Mouse (Mus musculus): ENCODE measurements at regions not wholly inside any gene's neighbourhood (a gene's known extent, or its start where the extent isn't known, plus 50 kb on each side); places are given as distances from the start of the nearest gene placed in this dataset.
"Not testable (repeated sequence)": the region's sequence is repeated elsewhere in the genome, so short reads cannot be mapped to it uniquely, and the experiment has no call there.

DNA sequence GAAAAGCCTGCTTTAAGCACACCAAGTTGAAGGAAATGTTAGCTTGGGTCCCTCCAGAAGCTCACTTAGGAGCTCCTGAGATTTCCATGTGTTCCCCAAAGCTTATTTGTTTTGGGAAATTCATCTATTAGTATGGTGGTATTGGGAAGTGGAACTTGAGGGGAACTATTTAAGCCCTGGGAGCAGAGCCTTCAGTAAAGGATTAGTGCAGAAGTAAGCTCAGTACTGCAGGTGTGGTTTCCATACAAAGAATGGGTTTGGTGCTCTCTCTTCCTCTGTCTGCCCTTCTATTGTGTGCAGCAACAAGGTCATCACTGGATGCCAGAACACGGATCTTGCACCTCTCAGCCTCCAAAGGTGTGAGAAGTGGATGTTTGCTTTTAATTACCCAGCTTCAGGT is 57.2 kb downstream of the Foxa2 start:
- intact Hi-C loops (cut with DNase I; ENCODE audit: low total_unique reads): no loop called here
- DNase-seq: no peak

DNA sequence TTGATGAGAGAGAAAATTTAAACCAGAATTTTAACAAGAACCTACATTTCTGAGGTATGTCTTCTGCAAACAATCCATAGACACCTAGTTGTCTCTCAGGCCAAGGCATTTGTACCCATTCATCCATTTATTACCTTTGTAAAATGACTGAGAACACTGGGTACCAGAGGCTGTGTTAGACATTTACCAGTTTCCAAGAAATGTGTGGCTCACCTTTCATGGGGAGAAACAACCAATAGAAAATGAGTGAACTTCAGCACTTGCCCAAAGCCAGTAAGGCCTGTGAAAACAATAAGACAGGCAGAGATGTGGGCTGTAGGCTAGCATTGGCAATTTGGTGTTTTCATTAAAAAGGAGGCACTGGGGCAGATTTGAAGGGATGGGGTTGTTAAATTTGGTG is 58.2 kb downstream of the Foxa2 start:
- intact Hi-C loops (cut with DNase I; ENCODE audit: low total_unique reads): no loop called here
- no peak for DNase-seq

DNA sequence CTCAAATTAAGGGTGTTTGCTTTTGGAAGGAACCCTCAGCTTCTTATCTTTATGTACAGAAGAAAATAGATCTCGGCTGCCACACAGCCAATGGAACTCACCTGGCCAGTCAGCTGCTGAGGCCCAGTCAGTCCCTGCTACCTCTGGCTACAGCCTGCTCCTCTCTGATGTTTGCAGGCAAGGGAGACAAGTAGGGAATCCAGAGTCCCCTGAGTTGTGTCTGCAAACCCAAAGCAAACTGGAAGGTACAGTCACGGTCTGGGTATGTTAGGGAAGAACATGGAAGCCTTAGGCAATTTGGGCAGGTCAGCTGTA is 61.6 kb downstream of the Foxa2 start:
- intact Hi-C loops (cut with DNase I; ENCODE audit: low total_unique reads): no loop called here

DNA sequence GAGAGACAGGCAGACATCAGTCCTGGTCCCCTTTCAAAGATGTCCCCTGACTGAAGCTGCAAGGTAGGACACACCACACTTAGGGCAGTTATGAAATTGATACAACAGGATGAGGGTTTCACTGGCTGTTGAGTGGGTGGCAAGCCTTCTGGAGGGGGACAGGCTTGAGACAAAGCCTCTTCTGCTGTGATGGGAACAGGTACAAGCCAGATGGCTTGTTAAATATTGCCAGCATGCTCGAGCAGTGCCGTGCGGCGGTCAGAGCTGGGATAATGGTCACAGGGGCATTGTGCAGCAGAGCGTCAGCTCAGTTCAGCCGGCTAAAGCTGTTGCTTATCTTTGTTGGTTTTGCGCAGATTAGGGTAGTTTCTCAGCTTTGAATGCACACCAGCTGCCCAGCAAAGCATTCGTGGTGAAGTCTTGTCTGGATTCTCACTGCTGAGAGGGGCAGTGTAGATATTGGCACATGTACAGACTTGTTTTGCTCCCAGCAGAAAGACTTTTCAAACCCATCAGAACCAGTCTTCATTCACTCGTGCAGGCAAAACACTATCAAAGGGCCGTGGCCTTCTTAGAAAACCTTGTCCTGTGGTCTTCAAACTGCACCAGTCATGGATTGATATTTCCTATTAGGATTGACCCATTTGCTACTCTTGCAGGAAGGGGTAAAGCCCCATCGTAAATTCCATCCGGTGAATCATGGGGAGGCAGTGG is 62.1 kb downstream of the Foxa2 start:
- intact Hi-C loops (cut with DNase I; ENCODE audit: low total_unique reads): no loop called here
- no peak for DNase-seq

More for the DNA sequence above, 61.6 kb downstream of the Foxa2 start:
- DNase-seq: no peak

DNA sequence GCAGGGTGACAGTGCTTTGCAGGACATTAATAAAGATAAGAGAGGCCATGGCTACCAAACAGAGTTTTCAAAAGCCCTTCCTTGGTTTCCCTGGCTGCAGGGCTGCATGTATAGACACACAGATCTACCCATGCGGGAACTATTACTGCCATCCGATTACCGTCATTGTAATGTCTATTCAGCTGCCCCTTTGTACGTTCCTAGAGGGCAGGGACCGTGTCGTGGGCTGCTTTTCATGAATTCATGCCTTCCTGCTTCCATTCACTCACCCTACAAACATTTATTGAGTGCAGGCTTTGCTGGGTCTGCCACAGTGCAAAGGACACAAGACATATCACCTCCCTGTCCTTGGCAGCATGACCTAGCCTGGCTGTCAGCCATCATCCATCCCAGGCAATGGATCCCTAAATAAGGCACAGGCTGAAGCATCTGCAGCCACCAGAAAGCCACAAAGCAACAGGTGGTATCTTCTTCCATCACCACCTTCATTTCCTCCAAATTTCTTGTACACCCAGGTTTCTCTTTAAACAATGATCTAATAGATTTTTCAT is 65.8 kb downstream of the Foxa2 start:
- no peak for DNase-seq

DNA sequence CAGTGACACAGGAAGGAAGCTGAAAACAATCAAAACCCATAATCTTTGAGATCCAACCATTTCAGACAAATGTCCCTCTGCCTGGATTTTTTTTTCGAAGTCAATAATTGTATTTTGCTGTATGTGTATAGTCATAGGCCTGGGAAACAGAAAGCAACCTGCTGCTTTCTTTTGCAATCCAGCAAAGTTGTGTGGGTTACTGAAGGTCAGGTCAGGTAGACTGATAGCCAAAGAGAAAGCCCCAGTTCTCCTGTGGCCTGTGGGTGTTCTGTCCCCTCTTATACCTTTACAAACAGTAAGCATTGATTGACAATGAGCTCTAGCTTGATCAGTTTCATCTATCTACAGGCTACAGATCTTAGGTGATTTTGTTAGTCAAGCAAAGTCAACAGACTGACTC is 66.4 kb downstream of the Foxa2 start:
- DNase-seq: no peak
- intact Hi-C loops (cut with DNase I; ENCODE audit: low total_unique reads): no loop called here

More for the DNA sequence above, 65.8 kb downstream of the Foxa2 start:
- intact Hi-C loops (cut with DNase I; ENCODE audit: low total_unique reads): no loop called here

DNA sequence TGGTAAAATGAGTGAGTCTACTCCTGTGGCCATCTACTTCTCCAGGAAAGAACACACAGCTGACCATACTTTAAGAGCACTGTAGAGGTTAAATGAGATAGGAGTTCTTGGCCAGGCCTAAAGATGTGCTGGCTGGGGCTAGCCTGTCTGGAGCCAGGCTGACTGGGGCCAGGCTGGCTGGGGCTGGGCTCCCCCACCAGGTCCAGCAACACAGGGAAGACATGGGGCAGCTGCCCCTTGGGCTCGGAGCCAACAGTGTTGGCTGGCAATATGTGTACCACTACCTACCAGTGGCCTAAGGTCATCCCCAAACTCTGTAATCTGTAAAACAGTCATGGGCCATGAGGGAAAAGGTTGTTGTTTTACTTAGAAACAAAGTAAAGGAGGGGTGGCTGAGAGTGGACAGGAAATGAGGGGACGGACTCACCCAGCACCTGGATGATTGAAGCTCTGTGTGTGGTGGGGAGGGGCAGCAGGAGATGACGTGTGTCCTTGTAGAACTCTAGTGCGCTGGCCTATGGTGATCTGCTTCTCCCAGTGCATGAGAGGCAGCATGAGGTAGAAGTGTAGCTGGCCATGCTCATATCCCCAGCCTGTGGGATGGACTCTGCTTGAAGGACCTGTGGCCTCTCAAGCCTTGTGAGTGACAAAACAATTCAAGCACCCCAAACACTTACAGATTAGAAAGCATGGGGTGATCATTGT is 67.0 kb downstream of the Foxa2 start:
- no peak for DNase-seq
- intact Hi-C loops (cut with DNase I; ENCODE audit: low total_unique reads): no loop called here

DNA sequence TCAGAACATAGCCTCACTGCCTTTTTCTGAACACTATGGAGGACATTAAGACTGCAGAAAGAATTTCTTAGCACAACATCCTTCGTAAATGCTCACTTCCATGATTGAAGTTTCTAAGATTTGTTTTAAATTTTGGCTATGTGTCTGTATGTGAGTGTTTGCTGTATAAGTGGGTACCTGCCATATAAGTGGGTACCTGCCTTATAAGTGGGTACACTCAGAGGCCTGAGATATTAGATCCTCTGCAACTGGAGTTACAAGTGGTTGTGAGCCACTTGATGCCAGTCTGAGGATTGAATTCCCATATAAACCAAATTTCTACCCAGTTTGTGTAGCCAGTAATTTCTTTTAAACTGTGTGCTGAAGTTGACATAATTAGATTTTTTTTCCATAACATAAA is 67.8 kb downstream of the Foxa2 start:
- intact Hi-C loops (cut with DNase I; ENCODE audit: low total_unique reads): no loop called here
- no peak for DNase-seq

DNA sequence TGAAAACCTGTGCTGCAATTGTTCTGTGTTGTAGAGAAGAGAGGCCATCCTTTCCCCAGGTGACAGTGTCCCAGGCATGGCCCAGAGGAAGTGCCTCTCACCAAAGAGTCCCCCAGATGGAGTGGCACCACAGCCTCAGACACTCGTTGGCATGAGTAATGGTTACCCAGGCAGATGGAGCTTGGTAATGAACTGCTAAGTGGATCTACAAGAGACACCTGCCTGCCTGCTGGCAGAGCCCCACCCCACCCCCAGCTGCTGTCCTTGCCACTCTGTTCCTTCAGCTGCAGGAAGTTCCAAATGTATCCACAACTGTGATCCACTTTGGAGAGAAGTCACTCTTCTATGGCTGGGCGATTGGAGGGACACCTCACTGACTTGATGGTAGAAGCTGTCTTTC is 72.0 kb downstream of the Foxa2 start:
- no peak for DNase-seq
- intact Hi-C loops (cut with DNase I; ENCODE audit: low total_unique reads): no loop called here

DNA sequence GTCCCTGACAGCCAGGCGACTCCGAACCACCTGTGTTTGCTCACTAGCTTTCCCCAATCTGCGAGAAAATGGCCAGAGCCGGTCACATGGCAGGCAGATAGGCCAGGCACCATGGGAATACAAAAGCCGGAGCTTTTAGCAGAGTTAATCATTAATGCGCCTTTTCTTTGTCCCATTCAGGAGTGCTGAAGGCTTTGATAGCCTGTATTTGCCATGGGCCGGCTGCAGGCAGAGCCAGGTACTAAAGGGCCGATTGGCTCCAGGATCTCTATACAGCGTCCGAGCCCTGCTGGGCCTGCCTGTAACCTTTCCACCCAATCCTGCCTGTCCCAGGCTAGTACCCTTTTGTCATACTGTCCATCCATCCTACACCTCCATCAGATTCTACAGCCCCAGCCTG is 78.1 kb downstream of the Foxa2 start:
- DNase-seq: no peak
- intact Hi-C loops (cut with DNase I; ENCODE audit: low total_unique reads): no loop called here

DNA sequence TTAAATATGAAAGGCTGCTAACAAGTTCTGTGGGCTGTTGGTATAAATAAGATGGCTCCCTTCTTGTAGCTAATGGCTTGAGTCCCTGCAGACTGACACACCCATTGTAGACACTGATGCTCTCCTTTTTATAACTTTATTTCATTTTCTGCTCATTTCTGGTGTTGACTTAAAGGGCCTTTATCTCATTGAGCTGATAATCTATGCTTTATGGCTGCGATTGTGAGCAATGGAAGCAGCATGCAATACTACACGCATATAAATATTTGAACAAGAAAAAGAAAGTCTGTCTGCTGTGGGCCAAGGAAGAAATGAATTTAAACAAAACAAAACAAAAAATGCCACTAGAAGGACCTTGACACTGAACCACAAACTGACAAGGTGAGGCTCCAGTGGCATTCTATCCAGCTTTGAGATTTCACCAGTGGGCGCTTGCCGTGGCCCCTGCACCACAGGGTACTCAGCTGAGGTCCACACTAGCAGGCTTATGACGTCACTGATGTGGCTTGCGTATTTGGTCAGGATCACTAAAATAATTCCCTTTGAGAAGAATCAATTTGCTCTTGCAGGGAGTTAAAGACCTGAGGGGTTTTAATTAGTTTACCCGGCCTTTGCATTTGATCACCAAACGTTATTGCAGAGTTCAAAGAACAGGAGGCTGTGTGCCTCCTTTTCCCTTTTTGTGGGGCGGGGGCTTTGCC is 78.8 kb downstream of the Foxa2 start:
- DNase-seq: no peak
- intact Hi-C loops (cut with DNase I; ENCODE audit: low total_unique reads): no loop called here

DNA sequence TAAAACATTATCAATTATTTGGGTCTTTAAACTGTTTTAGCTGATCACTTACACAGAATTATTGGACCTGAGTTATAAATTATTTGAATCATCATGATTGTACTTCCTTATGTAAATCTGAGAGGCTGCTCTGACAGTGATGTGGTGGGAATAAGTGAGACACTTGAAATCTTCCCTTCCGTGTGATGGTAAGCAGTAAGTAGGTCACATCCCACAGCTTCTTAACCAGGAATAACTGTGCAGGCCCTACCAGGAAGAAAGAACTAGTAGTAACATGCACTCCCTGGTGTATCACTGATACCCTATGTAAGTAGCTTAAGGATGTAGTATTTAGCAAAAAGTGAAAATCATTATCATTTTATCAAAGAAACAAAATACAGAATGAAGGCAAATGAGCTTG is 83.5 kb downstream of the Foxa2 start:
- DNase-seq; intact Hi-C loops (cut with DNase I; ENCODE audit: low total_unique reads): not testable (repeated sequence)

DNA sequence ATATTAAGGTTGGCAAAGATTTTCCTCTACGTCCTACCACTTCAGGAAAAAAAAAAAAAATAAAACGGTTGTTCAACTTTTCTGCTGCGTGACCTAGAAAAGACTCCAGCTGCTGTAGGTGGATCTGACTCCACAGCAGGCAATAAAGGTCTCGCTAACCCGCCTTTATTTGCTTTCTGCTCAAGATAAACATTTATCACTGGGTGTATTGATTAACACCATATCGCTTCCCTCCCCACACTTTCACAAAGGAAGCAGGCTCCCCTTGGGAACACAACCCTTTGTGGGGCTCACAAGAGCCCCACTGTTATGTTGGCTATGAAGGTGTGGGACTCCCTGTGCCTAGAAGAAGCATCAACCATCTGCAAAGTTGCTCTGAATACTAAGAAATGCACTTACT is 85.1 kb downstream of the Foxa2 start:
- intact Hi-C loops (cut with DNase I; ENCODE audit: low total_unique reads): no loop called here

DNA sequence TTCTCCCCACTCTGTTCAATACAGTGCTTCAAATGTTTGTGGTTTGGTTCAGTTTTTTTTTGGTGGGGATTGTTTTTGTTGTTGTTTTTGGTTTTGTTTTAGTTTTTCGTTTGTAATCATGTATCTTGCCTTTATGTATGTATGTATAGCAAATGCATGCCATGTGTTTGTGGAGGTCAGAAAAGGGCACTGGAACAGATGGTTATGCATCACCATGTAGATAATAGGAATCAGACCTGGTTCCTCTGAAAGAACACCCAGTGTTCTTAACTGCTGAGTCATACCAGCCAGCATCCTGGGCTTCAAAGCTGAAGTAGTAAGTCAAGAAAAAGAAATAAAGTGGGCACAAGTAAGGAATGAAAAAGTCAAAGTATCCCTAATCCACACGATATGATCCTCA is 92.6 kb downstream of the Foxa2 start:
- no peak for DNase-seq
- intact Hi-C loops (cut with DNase I; ENCODE audit: low total_unique reads): no loop called here

More for the DNA sequence above, 85.1 kb downstream of the Foxa2 start:
- no peak for DNase-seq

DNA sequence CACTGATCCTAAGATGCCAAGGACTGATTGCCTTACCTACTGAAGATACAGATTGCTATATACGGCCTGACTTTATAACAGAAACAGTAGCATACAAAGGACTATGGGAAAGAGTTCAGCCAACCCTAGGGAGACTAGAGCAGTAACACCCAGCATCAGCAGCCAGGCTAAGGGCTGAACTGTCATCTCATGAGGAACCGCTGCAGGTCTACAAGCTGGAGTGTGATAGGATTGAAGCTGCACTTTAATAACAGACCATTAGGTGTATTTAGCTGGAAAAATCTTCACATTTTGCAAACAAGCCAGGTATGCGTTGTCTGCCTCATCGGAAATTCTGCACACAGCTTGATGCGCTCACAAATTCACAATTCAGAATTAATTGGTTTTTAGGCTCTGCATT is 95.5 kb downstream of the Foxa2 start:
- intact Hi-C loops (cut with DNase I; ENCODE audit: low total_unique reads): no loop called here
- no peak for DNase-seq

DNA sequence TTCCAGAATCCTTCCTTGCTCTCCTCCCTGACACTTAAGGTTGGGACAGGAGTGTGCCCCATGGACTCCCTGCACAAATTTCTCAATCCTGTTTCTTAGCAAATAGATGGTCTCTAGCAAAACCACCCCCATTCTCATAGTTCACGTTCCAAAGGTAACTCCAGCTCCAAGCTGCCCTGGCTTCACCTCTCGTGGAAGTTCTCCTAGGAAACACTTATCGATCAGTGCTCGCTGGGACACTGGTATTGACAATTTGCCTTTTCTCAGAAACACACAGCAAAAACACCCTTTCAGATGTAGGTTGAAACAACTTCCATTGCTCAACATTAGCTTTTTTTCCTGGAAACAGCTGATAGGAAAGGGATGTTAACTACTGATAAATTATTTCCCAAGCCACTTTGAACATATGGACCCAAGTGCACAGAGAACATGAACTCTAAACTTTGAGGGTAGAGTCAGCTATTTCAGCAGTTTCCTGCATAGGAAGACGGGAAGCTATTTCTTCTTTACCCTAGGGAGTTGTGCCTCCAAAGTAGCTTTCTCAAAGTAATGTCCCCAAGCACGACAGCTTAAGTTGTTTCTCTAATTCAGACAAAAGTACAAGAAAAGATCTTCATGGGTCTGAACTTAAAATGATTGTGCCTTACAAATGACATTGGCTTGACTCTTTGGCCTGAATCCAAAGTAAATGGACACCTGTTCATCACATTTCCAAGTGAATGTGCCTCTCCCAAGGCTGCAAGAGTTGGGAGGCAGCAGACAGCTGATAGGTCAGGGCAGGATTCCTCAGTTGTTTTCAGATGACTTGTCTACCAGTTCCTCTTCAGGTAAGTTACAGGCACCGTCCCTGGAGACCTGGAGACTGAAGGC is 102.4 kb downstream of the Foxa2 start:
- intact Hi-C loops (cut with DNase I; ENCODE audit: low total_unique reads): no loop called here

DNA sequence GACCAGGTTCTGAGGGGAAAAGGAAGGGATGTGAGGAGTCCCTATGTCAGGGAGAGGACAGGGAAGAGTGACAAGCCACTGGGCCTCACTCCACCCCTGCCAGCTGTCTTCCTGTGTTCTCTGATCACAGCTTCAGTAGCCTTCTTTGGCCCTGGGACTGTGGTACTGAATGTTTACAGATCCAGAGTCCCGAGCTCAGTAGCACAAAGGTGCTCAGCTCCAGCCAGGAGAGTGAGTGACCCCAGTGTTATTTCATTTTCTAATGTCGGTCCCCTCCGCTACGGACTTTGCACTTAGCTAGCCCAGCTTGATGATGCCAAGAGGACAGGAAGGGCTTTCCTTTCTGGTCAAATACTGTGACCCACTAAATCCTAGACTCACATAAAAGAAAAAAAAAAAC is 104.2 kb downstream of the Foxa2 start:
- intact Hi-C loops (cut with DNase I; ENCODE audit: low total_unique reads): no loop called here
- DNase-seq: no peak

More for the DNA sequence above, 102.4 kb downstream of the Foxa2 start:
- DNase-seq: no peak

DNA sequence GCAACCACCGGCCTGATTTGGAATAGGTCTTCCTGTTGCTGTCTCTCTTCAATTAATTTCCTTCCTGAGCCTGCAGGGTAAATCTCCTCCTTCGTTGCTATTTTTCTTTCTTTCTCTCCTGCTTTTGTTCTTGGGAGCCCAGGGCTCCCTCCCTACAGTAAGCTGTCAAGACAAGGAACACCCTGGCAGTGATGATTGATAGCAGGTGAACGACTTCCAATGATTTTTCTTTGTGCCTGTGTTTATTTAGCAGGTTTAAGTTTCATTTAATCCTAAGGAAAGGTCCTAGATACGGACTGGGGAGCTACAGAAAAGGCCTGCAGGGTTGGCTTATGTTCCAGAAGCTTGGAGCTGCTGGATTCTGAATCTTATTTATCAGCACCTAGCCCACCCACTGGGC is 105.5 kb downstream of the Foxa2 start:
- intact Hi-C loops (cut with DNase I; ENCODE audit: low total_unique reads): no loop called here
- DNase-seq: no peak

DNA sequence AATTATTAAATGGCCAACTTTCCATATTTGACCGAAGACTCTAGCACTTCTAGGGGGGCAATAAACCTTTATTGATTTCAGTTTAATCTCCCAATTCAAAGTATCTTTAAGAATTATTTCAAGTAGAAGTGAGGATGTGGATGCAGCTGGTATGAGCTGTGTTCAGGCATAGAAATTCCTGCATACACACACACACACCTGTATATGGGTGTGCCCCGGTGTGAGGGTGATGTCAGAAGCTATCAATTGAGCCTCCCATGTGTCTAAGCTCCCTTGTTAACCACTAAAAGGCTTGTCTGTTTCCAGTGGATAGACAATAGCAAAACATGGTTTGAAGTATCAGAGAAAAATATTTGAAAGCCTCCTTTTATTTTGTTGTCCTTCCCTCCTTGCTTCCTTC is 114.3 kb downstream of the Foxa2 start:
- no peak for DNase-seq
- intact Hi-C loops (cut with DNase I; ENCODE audit: low total_unique reads): no loop called here
